31 mouse cellular contexts compared by ENCODE assay signal in the genomic region with DNA sequence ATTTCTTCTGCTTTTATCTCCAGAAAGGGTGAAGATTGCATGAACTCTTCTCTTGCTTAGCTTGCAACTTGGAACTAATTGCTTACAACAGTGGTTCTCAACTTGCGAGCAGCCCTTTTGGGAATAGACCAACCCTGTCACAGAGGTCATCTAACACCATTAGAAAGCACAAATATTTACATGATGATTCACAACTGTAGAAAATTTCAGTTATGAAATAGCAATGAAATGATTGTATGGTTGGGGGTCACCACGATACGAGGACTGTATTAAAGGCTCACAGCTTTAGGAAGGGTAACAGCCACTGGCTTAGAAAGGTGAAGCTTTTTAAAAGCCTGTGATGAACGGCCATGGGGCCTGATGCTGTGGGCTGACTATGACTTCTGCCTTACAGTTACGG. TPM values are rescaled to one million over a fixed set of nuclear protein-coding genes. Genes with fewer than 3 reads are reported as not detected.
DNase-seq lines count a peak whose midpoint lies in the region; ATAC-seq and TF ChIP-seq lines count a peak whose summit lies in the region.
"Had no signal": no experiment of that assay in that cellular context is flagged by ENCODE, and none has a peak within 500 bp of the region (broad histone marks: within the 10 kb centered on the region; RNA-seq: fewer than 3 reads in every experiment).

No protein-coding gene starts in this region.

- H3K9me3 ChIP-seq in lung, embryonic 15.5 days: no peaks in the 10 kb centered on the region
- H3K9me3 ChIP-seq in midbrain, embryonic 11.5 days (ENCODE audit: control insufficient read depth, low read length): no peaks in the 10 kb centered on the region
- no peaks in the 10 kb centered on the region for H3K9me3 ChIP-seq in midbrain, postnatal 0 days (ENCODE audit: low read length)
- H3K9me3 ChIP-seq: forebrain, embryonic 10.5 days; forebrain, embryonic 13.5 days; G1E; heart, embryonic 12.5 days; heart, embryonic 15.5 days; hindbrain, embryonic 10.5 days; hindbrain, embryonic 13.5 days had no signal

- H3K36me3 ChIP-seq in lung, embryonic 15.5 days: no peaks in the 10 kb centered on the region
- no peaks in the 10 kb centered on the region for H3K36me3 ChIP-seq in midbrain, embryonic 11.5 days (ENCODE audit: control insufficient read depth, insufficient read depth, low read length)
- H3K36me3 ChIP-seq in midbrain, postnatal 0 days (ENCODE audit: insufficient read depth, low read length): no peaks in the 10 kb centered on the region
- H3K36me3 ChIP-seq: forebrain, embryonic 10.5 days; G1E; heart, embryonic 12.5 days; heart, embryonic 15.5 days; hindbrain, embryonic 10.5 days; hindbrain, embryonic 13.5 days had no signal

- no peak overlapping the region for H3K4me2 ChIP-seq in lung, embryonic 15.5 days
- no peak overlapping the region for H3K4me2 ChIP-seq in midbrain, embryonic 11.5 days
- no peak overlapping the region for H3K4me2 ChIP-seq in midbrain, postnatal 0 days (ENCODE audit: low read depth, low read length, poor library complexity, severe bottlenecking)
- H3K4me2 ChIP-seq: forebrain, embryonic 13.5 days; heart, embryonic 12.5 days; heart, embryonic 15.5 days; hindbrain, embryonic 13.5 days had no signal

- peak overlapping the region; percentile 19; the same call in 1 of the 2 replicates for H3K27ac ChIP-seq in lung, embryonic 15.5 days
- H3K27ac ChIP-seq in midbrain, embryonic 11.5 days (ENCODE audit: low read depth, low read length): no peak overlapping the region
- H3K27ac ChIP-seq in midbrain, postnatal 0 days (ENCODE audit: low read depth, low read length): no peak overlapping the region
- H3K27ac ChIP-seq: forebrain, embryonic 10.5 days; forebrain, embryonic 13.5 days; heart, embryonic 15.5 days; hindbrain, embryonic 10.5 days; hindbrain, embryonic 13.5 days had no signal

- DNase-seq in heart, adult 11 months: peak; percentile 23
- DNase-seq in heart, adult 18-20 months: no peak
- no peak for DNase-seq in lung, postnatal 10 days
- peak; percentile 75 for DNase-seq in midbrain, embryonic 11.5 days (ENCODE audit: low spot score, missing footprints)
- DNase-seq in midbrain, postnatal 0 days (ENCODE audit: low spot score): no peak
- DNase-seq in layer of hippocampus, adult 9-11 months: no peak
- DNase-seq: adrenal gland, adult 8-10 months; adrenal gland, postnatal 25 days; B cell, adult 2 months; cerebellum, adult 11-12 months; cerebellum, adult 9-10 months; cerebellum, postnatal 14 days; gastrocnemius, postnatal 10 days; gastrocnemius, postnatal 36 days; heart, postnatal 10 days; heart, postnatal 36 days had no signal

- no peaks in the 10 kb centered on the region for H3K27me3 ChIP-seq in lung, embryonic 15.5 days
- no peaks in the 10 kb centered on the region for H3K27me3 ChIP-seq in midbrain, embryonic 11.5 days (ENCODE audit: control insufficient read depth, insufficient read depth, low read length)
- H3K27me3 ChIP-seq in midbrain, postnatal 0 days (ENCODE audit: insufficient read depth, low read length): no peaks in the 10 kb centered on the region
- H3K27me3 ChIP-seq: CH12.LX; forebrain, embryonic 13.5 days; heart, embryonic 12.5 days; heart, embryonic 15.5 days; hindbrain, embryonic 13.5 days had no signal

- no peak overlapping the region for H3K4me3 ChIP-seq in lung, embryonic 15.5 days
- no peak overlapping the region for H3K4me3 ChIP-seq in midbrain, embryonic 11.5 days (ENCODE audit: low read depth, low read length)
- no peak overlapping the region for H3K4me3 ChIP-seq in midbrain, postnatal 0 days (ENCODE audit: low read depth, low read length)
- H3K4me3 ChIP-seq: forebrain, embryonic 10.5 days; forebrain, embryonic 13.5 days; heart, embryonic 12.5 days; heart, embryonic 15.5 days; hindbrain, embryonic 10.5 days; hindbrain, embryonic 13.5 days had no signal

- peak; percentile 82 for ATAC-seq in lung, embryonic 15.5 days (ENCODE audit: borderline replicate concordance, extremely low read depth, low FRiP score, low TSS enrichment)
- no peak for ATAC-seq in midbrain, embryonic 11.5 days (ENCODE audit: low FRiP score)
- no peak for ATAC-seq in midbrain, postnatal 0 days (ENCODE audit: low FRiP score)
- ATAC-seq: activated CD4-positive, CD25-positive, alpha-beta regulatory T cell, adult 4 months; forebrain, embryonic 13.5 days; forebrain, embryonic 16.5 days; hindbrain, embryonic 16.5 days had no signal

- peaks cover 10% of the 10 kb centered on the region; the same call in 1 of the 2 replicates for H3K4me1 ChIP-seq in lung, embryonic 15.5 days
- H3K4me1 ChIP-seq in midbrain, embryonic 11.5 days (ENCODE audit: control insufficient read depth, insufficient read depth, low read length): no peaks in the 10 kb centered on the region
- H3K4me1 ChIP-seq in midbrain, postnatal 0 days (ENCODE audit: insufficient read depth, low read length): no peaks in the 10 kb centered on the region
- H3K4me1 ChIP-seq: forebrain, embryonic 13.5 days; heart, embryonic 12.5 days; heart, embryonic 15.5 days; hindbrain, embryonic 13.5 days had no signal

- WGBS in lung, embryonic 15.5 days: 35% methylated on average over 5 of the region's 5 CpGs
- WGBS in midbrain, embryonic 11.5 days: 89% methylated on average over 5 of the region's 5 CpGs
- 84% methylated on average over 5 of the region's 5 CpGs for WGBS in midbrain, postnatal 0 days

- no peak overlapping the region for H3K9ac ChIP-seq in lung, embryonic 15.5 days
- H3K9ac ChIP-seq in midbrain, embryonic 11.5 days (ENCODE audit: low read length): no peak overlapping the region
- no peak overlapping the region for H3K9ac ChIP-seq in midbrain, postnatal 0 days (replicated peaks; ENCODE audit: low read length, poor library complexity, severe bottlenecking)
- H3K9ac ChIP-seq: forebrain, embryonic 13.5 days; heart, embryonic 12.5 days; heart, embryonic 15.5 days; hindbrain, embryonic 13.5 days had no signal

- no peak for TF ChIP-seq CTCF in midbrain, postnatal 0 days (IDR thresholded peaks at IDR 0.05)

RNA-seq across cellular contexts. Expression of gene Abhd12b, which starts 7.1 kb away (rescaled TPM):
- total RNA-seq in heart, adult 18-20 months (2021): not detected
- 0.11 TPM in 1 of 2 replicates, not detected in the other for polyA plus RNA-seq in lung, embryonic 15.5 days (2015; fragmentation: Nextera tagmentation; extraction: Ambion mirVana)
- 0.07 TPM in 1 of 2 replicates, not detected in the other for polyA plus RNA-seq in midbrain, embryonic 11.5 days (2014; fragmentation: Nextera tagmentation; extraction: Ambion mirVana)
- not detected in 2 replicates for total RNA-seq in midbrain, postnatal 0 days (2014; rRNA removed)
- 0.15 and 0.19 TPM in 2 replicates for polyA plus RNA-seq in midbrain, postnatal 0 days (2015; fragmentation: Nextera tagmentation; extraction: Ambion mirVana)
- total RNA-seq: adrenal gland, adult 8-10 months; adrenal gland, postnatal 25 days; CH12.LX; gastrocnemius, adult 18-20 months; gastrocnemius, postnatal 10 days; gastrocnemius, postnatal 36 days; granulocyte monocyte progenitor cell, adult 5-6 weeks; heart, postnatal 10 days; heart, postnatal 36 days had no signal
- polyA plus RNA-seq: embryonic facial prominence, embryonic 11.5 days; forebrain, embryonic 10.5 days; forebrain, embryonic 13.5 days; forebrain, embryonic 16.5 days; G1E; heart, embryonic 12.5 days; hindbrain, embryonic 10.5 days had no signal

RNA-seq across cellular contexts. Expression of gene Nin, which starts 47.5 kb away (rescaled TPM):
- total RNA-seq in heart, adult 18-20 months (2021): 10 to 100 TPM; 14.2 to 18.8 TPM
- polyA plus RNA-seq in lung, embryonic 15.5 days (2015; fragmentation: Nextera tagmentation; extraction: Ambion mirVana): 13.1 and 14.6 TPM in 2 replicates
- polyA plus RNA-seq in midbrain, embryonic 11.5 days (2014; fragmentation: Nextera tagmentation; extraction: Ambion mirVana): 10.0 and 11.1 TPM in 2 replicates
- total RNA-seq in midbrain, postnatal 0 days (2014; rRNA removed): 25.0 and 25.8 TPM in 2 replicates
- polyA plus RNA-seq in midbrain, postnatal 0 days (2015; fragmentation: Nextera tagmentation; extraction: Ambion mirVana): 4.9 and 7.9 TPM in 2 replicates

Comparison
In these comparisons a context has a peak if more than half of its experiments do, and no peak if none do; other contexts are left out.
1. DNase-seq: peak in heart, adult 11 months (single experiment) and midbrain, embryonic 11.5 days (single experiment); none in heart, adult 18-20 months (0 of 2), lung, postnatal 10 days (single experiment), midbrain, postnatal 0 days (single experiment) and layer of hippocampus, adult 9-11 months (single experiment).